Mouse (Mus musculus): ENCODE data around the gene Zmynd11.
A peak's percentile ranks its signal among the peaks of the same experiment; 100 is the strongest.

Gene Zmynd11

DNA sequence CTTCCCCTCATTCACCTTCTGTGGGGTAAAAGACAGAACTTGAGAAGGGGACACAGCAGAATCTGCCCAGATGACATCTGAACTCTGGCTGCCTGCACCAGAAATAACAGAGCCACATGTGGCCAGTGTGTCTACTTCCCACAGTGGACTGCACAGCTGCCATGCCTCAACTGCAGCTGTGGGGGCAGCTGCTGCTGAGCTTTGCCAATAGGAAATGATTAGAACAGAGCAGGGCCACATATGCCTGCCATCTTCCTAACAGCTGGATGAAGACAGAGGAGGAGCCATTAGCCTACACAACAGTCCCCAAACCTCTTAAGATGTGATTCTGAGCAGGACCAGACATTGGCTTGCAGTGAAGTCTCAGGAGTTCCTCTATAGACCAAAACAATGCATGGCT lies 69.3 kb downstream of the Zmynd11 start:
- Histone ChIP-seq H3K27me3 (ENCODE audit: control insufficient read depth, insufficient read depth, low read length, poor library complexity, severe bottlenecking) (no peaks in the 10 kb centered on the region), H3K36me3 (ENCODE audit: control insufficient read depth, insufficient read depth, low read length, poor library complexity, severe bottlenecking) (peaks cover 13% of the 10 kb centered on the region)
- no peak for DNase-seq (ENCODE audit: low read depth, low spot score)

DNA sequence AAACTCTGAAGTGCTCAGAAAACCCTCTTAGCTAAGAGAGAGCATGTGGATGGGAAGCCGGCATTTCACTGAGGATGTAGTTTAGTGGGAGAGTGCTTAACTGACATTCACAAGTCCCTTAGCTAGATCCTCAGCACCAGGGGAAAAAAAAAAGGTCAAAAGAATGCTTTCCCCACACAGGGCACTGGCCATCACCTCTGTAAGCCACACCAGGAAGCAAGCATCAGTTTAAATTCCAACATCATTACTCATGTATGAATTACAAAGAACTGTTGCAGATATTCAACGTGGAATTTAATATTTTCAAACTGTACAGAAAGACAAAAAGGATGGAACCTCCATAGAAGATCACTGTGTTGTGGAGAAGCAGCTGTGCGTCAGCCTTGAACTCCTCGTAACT lies 69.7 kb downstream of the Zmynd11 start:
- no peaks in the 10 kb centered on the region for H3K27me3 ChIP-seq (ENCODE audit: control insufficient read depth, insufficient read depth, low read length, poor library complexity, severe bottlenecking)
- H3K36me3 ChIP-seq (ENCODE audit: control insufficient read depth, insufficient read depth, low read length, poor library complexity, severe bottlenecking), result peaks cover 16% of the 10 kb centered on the region
- DNase-seq (ENCODE audit: low read depth, low spot score), result no peak

DNA sequence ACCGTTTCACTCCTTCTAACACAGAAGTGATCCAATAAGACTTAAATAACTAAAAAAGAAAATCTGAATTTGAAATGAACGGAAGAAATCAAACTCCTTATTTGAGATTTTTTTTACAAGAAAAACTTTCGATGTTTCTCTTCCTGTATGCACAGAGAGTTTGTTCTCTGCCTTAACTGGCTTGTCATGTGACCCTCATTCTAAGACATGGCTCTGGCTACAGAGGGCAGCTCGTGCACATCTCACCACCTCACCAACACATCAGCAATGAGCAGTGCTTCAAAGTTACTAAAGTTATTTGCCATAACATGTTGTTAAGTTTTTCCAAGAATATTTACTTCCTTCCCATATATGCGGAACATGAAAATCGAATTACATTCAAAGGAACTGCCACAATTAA lies 70.5 kb downstream of the Zmynd11 start:
- Histone ChIP-seq H3K27me3 (ENCODE audit: control insufficient read depth, insufficient read depth, low read length, poor library complexity, severe bottlenecking) (no peaks in the 10 kb centered on the region), H3K36me3 (ENCODE audit: control insufficient read depth, insufficient read depth, low read length, poor library complexity, severe bottlenecking) (peaks cover 16% of the 10 kb centered on the region)
- DNase-seq (ENCODE audit: low read depth, low spot score), result no peak

DNA sequence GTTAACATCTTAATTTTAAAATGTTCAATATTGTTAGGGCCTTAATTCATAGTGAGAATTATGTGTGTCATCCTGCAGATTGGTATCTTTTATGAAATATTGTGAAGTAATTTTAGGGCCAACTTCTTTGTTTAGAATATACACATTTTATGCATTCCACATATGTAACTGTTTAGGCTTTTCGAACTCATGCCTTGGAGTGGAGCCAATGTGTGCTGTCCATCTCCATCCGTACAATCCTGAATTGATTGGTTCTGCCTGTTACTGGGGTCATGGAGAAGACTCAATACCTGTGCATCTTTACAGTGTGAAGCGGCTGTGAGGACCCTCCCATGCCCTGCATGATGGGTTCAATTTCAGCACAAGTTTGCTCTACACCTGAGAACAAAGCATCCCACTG lies 72.3 kb downstream of the Zmynd11 start:
- H3K27me3 ChIP-seq (ENCODE audit: control insufficient read depth, insufficient read depth, low read length, poor library complexity, severe bottlenecking), result no peaks in the 10 kb centered on the region
- DNase-seq (ENCODE audit: low read depth, low spot score), result no peak

DNA sequence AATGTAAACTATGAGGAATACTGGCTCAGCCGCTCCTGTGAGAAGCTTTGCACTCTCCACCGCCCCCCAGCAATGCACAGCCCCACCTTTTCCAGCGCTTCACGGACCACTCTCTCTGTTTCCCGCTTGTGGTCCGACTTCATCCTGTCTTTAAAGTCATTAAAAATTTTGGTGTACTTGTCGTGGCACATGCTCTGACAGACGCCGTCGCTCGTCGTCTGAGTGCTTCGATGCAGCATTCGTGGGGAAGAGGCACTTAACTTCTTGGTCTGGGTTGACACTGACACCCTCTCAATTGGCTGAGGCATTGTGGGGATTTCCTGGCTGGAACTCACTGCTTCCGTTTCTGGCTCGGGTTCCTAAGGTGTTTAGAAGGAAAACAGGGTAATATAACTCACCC lies 75.8 kb downstream of the Zmynd11 start:
- DNase-seq (ENCODE audit: low read depth, low spot score), result no peak
- H3K36me3 ChIP-seq (ENCODE audit: control insufficient read depth, insufficient read depth, low read length, poor library complexity, severe bottlenecking), result peaks cover 9% of the 10 kb centered on the region; the same call in 1 of the 2 replicates

More for the DNA sequence above, 72.3 kb downstream of the Zmynd11 start:
- H3K36me3 ChIP-seq (ENCODE audit: control insufficient read depth, insufficient read depth, low read length, poor library complexity, severe bottlenecking), result peaks cover 17% of the 10 kb centered on the region

DNA sequence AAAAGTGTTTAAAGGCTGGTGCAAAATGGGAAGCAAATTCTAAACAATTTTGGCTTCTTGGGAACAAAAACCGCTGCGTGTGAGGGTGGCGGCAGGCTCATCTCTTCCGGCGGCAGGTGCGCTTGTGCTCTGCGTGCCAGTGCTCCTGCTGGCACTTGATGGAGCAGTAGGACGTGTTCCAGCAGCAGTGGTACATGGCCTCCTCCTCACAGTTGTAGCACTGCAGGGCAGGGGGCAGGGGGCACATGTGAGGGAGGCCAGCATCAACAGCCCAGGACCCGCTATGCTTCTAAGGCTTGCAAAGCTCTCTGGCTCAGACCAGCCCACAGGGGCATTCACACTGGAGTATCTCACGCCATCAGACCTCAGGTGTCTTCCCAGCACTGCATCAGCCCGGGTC lies 78.4 kb downstream of the Zmynd11 start:
- H3K36me3 ChIP-seq (ENCODE audit: control insufficient read depth, insufficient read depth, low read length, poor library complexity, severe bottlenecking), result peaks cover 5% of the 10 kb centered on the region
- no peaks in the 10 kb centered on the region for H3K27me3 ChIP-seq (ENCODE audit: control insufficient read depth, insufficient read depth, low read length, poor library complexity, severe bottlenecking)
- no peak for DNase-seq (ENCODE audit: low read depth, low spot score)

More for the DNA sequence above, 75.8 kb downstream of the Zmynd11 start:
- H3K27me3 ChIP-seq (ENCODE audit: control insufficient read depth, insufficient read depth, low read length, poor library complexity, severe bottlenecking), result no peaks in the 10 kb centered on the region

DNA sequence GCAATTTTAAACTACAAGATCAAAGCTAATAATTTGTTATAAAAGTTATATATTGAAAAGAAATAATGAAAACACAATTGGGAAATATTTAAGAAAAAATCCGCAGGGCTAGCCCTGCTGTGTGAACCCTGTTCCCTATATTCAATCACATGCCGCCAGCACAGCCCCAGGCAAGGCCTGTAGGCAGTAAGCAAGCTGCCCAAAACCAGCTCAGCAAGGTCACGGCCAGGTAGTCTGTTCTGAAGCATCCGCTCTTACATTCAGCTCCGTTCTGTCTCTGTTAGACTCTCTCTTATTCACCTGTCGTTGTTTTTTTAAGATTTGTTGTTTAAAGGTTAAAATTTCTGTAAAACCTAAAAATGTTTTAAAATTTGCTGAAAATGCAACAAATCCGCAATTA lies 78.9 kb downstream of the Zmynd11 start:
- Histone ChIP-seq H3K27me3 (ENCODE audit: control insufficient read depth, insufficient read depth, low read length, poor library complexity, severe bottlenecking) (no peaks in the 10 kb centered on the region), H3K36me3 (ENCODE audit: control insufficient read depth, insufficient read depth, low read length, poor library complexity, severe bottlenecking) (peaks cover 5% of the 10 kb centered on the region)
- DNase-seq (ENCODE audit: low read depth, low spot score), result no peak

DNA sequence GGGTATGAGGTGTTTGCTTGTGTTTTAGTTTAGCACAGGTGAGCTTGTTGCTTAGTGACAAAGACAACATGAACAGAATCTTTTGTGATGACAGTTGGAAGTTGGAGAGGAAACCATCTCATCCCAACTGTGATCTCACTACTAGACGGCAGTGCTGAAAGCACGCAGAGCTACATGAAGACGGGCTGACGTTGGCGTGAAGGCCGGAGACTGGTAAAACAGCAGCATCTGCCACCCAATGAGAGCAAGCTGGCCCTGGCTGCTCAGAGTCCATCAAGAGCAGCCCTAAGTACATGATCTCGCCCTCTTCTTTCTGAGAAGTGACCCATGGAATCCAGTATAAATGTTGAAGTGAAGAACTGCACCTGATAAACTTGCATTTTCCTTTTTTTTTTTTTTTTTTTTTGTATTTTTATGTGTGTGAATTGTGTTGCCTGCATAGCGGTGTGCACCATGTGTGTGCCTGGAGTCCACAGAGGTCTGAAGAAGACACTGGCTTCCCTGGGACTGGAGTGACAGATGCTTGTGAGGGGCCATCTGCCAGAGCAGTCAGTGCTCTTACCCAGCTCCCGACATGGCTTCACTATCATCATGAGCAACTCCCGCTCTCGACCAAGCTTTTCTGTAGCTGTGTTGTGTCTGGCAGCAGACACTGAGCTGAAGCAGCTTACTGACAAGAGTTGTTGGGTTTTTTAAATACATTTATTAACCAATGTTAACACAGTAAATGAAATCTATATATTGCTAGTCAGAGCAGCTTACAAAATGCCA lies 80.8 kb downstream of the Zmynd11 start:
- no peaks in the 10 kb centered on the region for H3K27me3 ChIP-seq (ENCODE audit: control insufficient read depth, insufficient read depth, low read length, poor library complexity, severe bottlenecking)
- no peak for DNase-seq (ENCODE audit: low read depth, low spot score)
- peaks cover under 1% of the 10 kb centered on the region for H3K36me3 ChIP-seq (ENCODE audit: control insufficient read depth, insufficient read depth, low read length, poor library complexity, severe bottlenecking)

DNA sequence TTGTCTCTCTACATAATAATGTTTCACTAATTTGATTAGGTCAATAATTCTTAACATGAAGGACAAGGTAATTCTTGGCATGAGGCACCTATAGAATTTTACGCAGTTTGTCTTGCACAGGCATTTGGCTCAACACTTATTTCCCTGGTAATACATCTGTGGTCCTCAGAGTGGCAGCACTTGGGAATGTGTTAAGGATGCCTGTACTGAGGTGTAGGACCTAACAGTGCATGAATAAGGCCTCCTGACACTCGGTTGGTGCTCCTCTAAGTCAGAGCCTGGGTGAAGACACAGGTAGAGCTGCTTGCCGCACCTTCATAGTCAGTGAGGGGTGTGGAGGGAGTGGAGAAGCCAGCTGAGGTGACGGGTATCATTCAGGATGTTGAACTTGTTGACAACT lies 81.8 kb downstream of the Zmynd11 start:
- peak; percentile 2 for DNase-seq (ENCODE audit: low read depth, low spot score)

DNA sequence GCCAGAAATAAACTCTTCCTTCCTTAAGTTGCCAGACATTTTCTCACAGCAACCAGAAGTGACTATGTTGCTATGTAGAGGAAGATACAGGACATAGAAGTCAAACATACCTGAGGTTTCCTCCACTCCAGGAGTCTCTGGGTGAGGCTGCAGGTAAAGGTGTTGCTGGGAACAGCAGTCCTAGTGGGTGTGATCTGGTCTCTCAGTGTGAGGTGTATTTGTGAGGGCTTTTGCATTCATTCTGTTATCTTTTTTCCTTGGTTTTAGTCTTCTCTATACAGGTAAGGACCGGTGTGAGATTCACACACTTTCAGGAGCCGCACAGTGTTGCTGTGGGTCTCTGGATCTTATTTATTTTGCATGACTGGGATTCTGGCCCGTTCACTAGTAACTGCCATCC lies 83.6 kb downstream of the Zmynd11 start:
- H3K27me3 ChIP-seq (ENCODE audit: control insufficient read depth, insufficient read depth, low read length, poor library complexity, severe bottlenecking), result no peaks in the 10 kb centered on the region
- DNase-seq (ENCODE audit: low read depth, low spot score), result no peak
- H3K36me3 ChIP-seq (ENCODE audit: control insufficient read depth, insufficient read depth, low read length, poor library complexity, severe bottlenecking), result no peaks in the 10 kb centered on the region; the same call in none of the 2 replicates

More for the DNA sequence above, 81.8 kb downstream of the Zmynd11 start:
- no peaks in the 10 kb centered on the region; the same call in none of the 2 replicates for H3K36me3 ChIP-seq (ENCODE audit: control insufficient read depth, insufficient read depth, low read length, poor library complexity, severe bottlenecking)
- no peaks in the 10 kb centered on the region for H3K27me3 ChIP-seq (ENCODE audit: control insufficient read depth, insufficient read depth, low read length, poor library complexity, severe bottlenecking)

DNA sequence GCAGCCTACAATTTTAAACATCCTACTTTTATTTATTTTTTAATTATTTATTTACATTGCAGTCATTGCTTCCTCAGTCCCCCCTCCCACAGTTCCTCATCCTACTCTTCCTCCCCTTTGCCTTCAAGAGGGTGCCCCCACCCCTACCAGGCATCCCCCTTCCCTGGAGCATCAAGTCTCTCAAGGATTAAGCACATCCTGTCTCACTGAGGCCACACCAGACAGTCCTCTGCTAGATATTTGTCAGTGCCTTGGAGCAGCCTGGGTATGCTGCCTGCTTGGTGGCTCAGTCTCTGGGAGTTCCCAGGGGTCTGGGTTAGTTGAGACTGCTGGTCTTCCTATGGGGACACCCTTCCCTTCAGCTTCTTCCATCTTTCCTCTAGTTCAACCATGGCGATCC lies 91.0 kb downstream of the Zmynd11 start:
- no peaks in the 10 kb centered on the region for H3K27me3 ChIP-seq (ENCODE audit: control insufficient read depth, insufficient read depth, low read length, poor library complexity, severe bottlenecking)
- H3K36me3 ChIP-seq (ENCODE audit: control insufficient read depth, insufficient read depth, low read length, poor library complexity, severe bottlenecking), result no peaks in the 10 kb centered on the region
- no peak for DNase-seq (ENCODE audit: low read depth, low spot score)

DNA sequence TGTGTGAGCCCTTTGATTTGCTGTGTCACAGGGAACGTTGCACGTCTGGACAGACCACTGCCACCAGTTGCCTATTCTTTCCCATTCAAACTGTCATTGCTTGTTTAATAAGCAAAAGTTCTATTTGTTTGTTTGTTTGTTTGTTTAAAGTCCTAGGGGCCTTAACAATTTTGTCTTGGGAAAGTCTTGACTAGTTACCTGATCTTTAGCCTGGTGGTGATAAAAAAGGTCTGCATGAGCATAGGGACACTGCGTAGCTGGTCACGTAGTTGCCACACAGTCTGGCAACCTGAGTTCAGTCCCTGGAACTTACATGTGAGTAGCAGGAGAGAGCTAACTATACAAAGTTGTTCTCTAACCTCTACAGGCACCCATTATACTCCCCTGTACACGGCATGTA lies 95.9 kb downstream of the Zmynd11 start:
- H3K36me3 ChIP-seq (ENCODE audit: control insufficient read depth, insufficient read depth, low read length, poor library complexity, severe bottlenecking), result no peaks in the 10 kb centered on the region
- no peak for DNase-seq (ENCODE audit: low read depth, low spot score)
- H3K27me3 ChIP-seq (ENCODE audit: control insufficient read depth, insufficient read depth, low read length, poor library complexity, severe bottlenecking), result no peaks in the 10 kb centered on the region

DNA sequence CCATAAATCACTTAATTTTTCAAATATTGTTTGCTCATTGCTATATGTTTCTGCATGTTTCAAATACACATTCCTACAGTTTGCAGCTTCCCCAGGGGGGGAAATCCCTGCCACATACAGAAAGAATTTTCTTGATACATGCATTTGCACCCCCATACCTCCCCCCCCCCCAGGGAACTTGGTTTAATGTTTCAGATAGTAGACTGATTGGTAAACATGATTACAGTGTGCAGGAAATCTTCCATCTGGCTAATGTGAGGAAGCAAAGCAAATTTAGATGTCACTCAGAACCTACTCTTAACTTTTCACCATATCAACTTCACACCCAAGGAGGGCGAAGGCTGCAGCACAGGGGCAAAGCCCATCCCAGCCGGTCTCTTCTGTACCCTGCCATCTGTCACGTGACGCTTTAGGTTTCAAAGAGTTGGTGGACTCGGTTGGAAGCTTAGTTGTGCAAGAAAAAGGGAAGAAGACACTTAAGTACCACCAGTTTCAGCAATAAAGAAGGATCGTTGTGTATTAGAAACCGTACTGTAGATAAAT lies 97.1 kb downstream of the Zmynd11 start:
- DNase-seq (ENCODE audit: low read depth, low spot score), result no peak
- Histone ChIP-seq H3K27me3 (ENCODE audit: control insufficient read depth, insufficient read depth, low read length, poor library complexity, severe bottlenecking) (no peaks in the 10 kb centered on the region), H3K36me3 (ENCODE audit: control insufficient read depth, insufficient read depth, low read length, poor library complexity, severe bottlenecking) (no peaks in the 10 kb centered on the region)

DNA sequence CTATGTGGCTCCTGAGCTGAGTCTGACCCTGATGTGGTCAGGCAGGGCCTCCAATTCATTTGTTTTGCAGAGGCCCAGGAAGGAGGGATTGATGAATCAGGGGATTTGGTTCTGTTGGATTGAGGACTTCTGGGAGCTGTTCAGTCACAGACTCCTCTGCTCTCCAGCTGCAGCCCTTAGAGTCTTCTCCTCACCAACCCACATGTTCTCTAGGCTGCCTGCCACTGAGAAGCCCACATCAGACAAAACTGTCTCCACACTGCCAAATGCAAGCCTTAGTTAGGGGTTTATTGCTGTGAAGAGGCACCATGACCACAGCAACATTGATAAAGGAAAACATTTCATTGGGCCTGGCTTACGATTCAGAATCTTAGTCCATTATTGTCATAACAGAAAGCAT lies 101.5 kb downstream of the Zmynd11 start:
- Histone ChIP-seq H3K27me3 (ENCODE audit: control insufficient read depth, insufficient read depth, low read length, poor library complexity, severe bottlenecking) (no peaks in the 10 kb centered on the region), H3K36me3 (ENCODE audit: control insufficient read depth, insufficient read depth, low read length, poor library complexity, severe bottlenecking) (no peaks in the 10 kb centered on the region)
- no peak for DNase-seq (ENCODE audit: low read depth, low spot score)

DNA sequence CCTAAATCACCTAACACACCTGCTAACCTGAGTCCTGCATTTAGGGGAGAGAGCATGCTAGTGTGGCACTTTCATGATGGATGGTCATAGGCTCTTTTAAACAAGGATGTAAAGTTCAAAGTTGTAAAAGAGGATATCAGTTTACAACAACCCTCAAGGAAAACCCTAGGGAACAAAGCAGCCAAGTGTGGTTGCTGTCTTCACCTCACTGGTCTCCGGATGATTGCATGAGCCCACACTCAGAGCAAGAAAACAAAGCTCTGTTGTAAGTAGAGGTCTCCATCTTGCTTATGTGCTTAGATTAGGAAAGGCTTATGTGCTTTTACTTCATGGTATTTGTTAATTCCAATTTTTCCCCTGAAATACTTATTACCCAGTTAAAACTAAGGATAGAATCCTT lies 104.4 kb downstream of the Zmynd11 start:
- H3K27me3 ChIP-seq (ENCODE audit: control insufficient read depth, insufficient read depth, low read length, poor library complexity, severe bottlenecking), result no peaks in the 10 kb centered on the region
- no peaks in the 10 kb centered on the region for H3K36me3 ChIP-seq (ENCODE audit: control insufficient read depth, insufficient read depth, low read length, poor library complexity, severe bottlenecking)
- DNase-seq (ENCODE audit: low read depth, low spot score), result no peak

DNA sequence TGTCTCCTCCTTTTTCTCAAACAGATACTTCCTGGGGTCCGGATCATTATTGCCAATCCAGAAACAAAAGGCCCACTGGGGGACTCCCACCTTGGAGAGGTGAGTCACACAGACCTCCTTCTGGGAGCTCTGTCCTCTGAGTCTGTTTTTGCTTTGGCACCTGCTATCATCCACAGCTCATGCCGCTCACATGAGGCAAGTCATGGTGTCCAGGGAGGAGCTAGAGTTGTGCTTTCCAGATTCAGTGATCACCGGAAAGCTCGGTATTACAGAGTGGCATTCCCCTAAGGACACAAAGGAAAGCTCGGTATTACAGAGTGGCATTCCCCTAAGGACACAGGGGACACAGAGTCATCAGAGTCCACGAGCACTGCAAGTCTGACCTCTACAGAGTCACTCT lies 108.5 kb downstream of the Zmynd11 start:
- DNase-seq (ENCODE audit: low read depth, low spot score), result no peak
- no peaks in the 10 kb centered on the region for H3K36me3 ChIP-seq (ENCODE audit: control insufficient read depth, insufficient read depth, low read length, poor library complexity, severe bottlenecking)
- H3K27me3 ChIP-seq (ENCODE audit: control insufficient read depth, insufficient read depth, low read length, poor library complexity, severe bottlenecking), result no peaks in the 10 kb centered on the region
